Mouse (Mus musculus): ENCODE results near the gene Ilf3.

DNA sequence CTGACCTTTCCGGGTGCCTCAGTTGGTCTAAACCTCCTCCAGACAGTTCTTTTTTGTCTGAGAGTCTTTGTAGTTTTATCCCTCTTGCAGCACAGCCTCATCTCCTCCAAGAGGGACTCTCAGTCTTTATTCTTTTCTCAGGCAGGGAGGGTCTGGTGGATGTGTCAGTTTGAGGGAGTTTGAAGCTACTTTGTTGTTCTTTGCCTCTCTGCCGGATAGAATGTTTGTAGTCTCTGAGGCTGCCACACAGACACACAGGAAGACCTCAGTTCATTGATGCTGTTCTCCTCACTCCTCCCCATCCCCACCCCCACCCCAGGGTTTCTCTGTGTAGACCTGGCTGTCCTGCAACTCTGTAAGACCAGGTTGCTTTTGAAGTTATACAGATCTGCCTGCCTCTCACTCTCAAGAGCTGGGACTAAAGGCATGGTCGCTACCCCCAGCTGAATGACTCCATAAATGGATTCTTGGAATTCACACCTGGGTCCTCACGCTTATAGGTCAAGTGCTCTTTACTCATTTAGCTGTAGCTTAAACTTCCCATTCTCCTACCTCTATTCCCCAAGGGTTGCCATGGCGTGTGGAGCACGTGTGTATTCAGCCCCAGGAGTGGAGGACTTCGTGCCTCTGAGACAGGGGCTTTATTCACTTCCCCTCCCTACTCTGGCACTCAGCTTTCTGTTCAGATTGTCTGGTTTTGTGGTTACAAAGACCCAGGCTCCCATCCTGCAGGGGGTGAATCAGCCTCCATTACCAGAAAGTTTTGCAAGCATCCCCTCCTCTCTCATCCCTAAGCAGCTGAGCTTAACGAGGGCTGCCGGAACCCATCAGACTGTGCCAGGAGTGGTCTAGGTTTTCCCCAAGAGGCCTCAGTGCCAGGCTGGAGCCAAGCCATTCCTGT, 35.3 kb upstream of the Ilf3 start:
- no peak for TF ChIP-seq POLR2A (IDR thresholded peaks at IDR 0.05; ENCODE audit: extremely low read depth, insufficient read depth, low read length)
- TF ChIP-seq CTCF (IDR thresholded peaks at IDR 0.05; ENCODE audit: low read depth, low read length) = no peak
